Mouse (Mus musculus) cerebellum, adult (tissue): ENCODE results near the gene Olfr1467.

Experiments used
- ATAC-seq: cut with Nextera tagmentation; 2 replicates; pipeline ENCODE4 v1.9.2; 2017; ENCODE audit warnings: mild to moderate bottlenecking, moderate library complexity, mixed read lengths; ENCODE audit not compliant: insufficient number of reproducible peaks, low FRiP score, low TSS enrichment

Olfr1467 gene

DNA sequence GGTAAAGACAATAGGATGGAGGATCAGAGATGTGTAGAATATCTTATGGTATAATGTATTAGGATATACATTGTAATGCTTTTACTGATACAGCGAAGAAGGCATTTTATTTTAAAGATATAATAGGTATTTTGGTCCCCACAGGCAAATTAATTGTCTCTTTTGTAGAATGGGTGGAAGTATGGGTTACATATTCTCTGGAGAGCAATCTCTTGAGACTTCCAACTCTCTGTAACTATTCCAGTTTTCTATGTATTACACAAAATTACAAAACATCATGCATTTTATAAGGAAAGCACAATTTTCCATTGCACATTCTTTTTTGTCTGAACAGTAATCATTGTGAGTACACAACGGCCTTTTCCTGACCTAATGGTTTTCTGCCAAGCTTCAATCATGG is at the start of gene Olfr1467:
Olfr1467 (plus strand) TSS at position 301 of the 400 bp plus-strand sequence.
- no peak for ATAC-seq

- ATAC-seq, result no peak
These were observed 46.6 kb upstream of the Olfr1467 start, which contains the start of gene Olfr1465 for GRCm38 (mm10) chr19:13315441-13315840. Gene Olfr1465, minus strand, starts transcription at chr19:13315541.

DNA sequence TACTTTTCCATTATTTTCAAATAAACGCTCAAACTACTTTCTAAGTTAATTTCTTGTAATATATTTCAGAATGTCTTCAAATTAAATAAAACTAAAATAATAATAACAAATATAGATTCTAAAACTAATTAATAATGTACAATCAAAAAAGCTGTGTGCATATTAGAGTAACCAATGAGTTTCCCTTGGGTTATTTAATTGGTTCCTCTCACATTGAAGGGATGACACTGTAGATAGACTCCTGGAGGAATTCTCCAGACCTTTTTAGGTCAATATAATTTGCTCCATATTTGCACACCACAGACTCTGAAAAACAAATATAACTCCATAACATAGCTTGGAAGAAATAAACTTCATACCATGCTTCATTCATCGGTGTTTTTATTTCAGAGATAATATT is 23.5 kb upstream of the Olfr1467 start, which contains the start of gene Olfr1466:
Olfr1466 (plus strand) TSS at position 301 of the 400 bp plus-strand sequence.
- ATAC-seq, result no peak

DNA sequence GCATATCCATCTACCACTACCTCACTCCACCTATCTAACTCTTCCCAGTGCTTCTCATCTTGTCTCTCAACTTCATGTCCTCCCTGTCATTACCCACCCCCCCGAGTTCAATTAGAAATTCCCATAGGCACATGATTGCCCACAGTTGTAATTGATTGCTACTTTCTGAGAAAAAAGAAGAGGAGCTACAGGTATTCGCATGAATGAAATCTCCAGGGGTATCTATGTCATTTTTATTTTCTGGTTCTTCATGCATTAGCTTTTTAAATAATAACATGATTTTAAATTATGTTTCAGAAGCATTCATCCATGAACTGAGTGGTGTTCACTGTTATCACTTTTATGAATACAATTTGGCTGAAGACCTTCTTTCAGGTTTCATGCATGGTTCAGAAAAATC is 45.5 kb downstream of the Olfr1467 start, which contains the start of gene Olfr1469:
Olfr1469 (plus strand) TSS at position 301 of the 400 bp plus-strand sequence.
- no peak for ATAC-seq
